Mouse (Mus musculus) C2C12 (cell line): Measurements from ENCODE around the gene Nms. TPM values are rescaled to one million over a fixed set of nuclear protein-coding genes. Genes with fewer than 3 reads are reported as not detected.

ENCODE experiments used
- H3K27me3 ChIP-seq: one replicate; pipeline ENCODE4 v1.6.1; 2011; ENCODE audit not compliant: control insufficient read depth, insufficient read depth, insufficient read length
- H3K36me3 ChIP-seq: one replicate; pipeline ENCODE4 v1.6.1; 2011; ENCODE audit not compliant: control insufficient read depth, insufficient read depth
- H3K4me3 ChIP-seq: one replicate; pipeline ENCODE4 v1.5.1; 2011; ENCODE audit warnings: mild to moderate bottlenecking, control low read depth; ENCODE audit not compliant: poor library complexity, insufficient read depth, severe bottlenecking
- H3K79me2 ChIP-seq: one replicate; pipeline ENCODE4 v1.6.1; 2011; ENCODE audit not compliant: control insufficient read depth, insufficient read depth
- H3K79me3 ChIP-seq: one replicate; pipeline ENCODE4 v1.6.1; 2011; ENCODE audit warnings: low read depth, control low read depth
- H3ac ChIP-seq: one replicate; pipeline ENCODE3; 2011; ENCODE audit warnings: low read depth; ENCODE audit not compliant: control insufficient read depth, insufficient read length
- CEBPB ChIP-seq: IDR thresholded peaks from one replicate; pipeline ENCODE4 v1.6.1; 2011; ENCODE audit warnings: low read depth, mild to moderate bottlenecking, control low read depth, moderate library complexity
- CTCF ChIP-seq: IDR thresholded peaks from one replicate; pipeline ENCODE4 v1.5.1; 2011; ENCODE audit not compliant: control insufficient read depth, insufficient read depth, insufficient read length
- FOSL1 ChIP-seq: IDR thresholded peaks from one replicate; pipeline ENCODE4 v1.8.0; 2011; ENCODE audit warnings: mild to moderate bottlenecking, low read length; ENCODE audit not compliant: poor library complexity, insufficient read depth, severe bottlenecking
- MAX ChIP-seq: IDR thresholded peaks from one replicate; pipeline ENCODE4 v1.6.1; 2011; ENCODE audit warnings: mild to moderate bottlenecking, control low read depth
- MYOD1 ChIP-seq: IDR thresholded peaks from one replicate; pipeline ENCODE4 v1.6.1; 2011; ENCODE audit warnings: low read depth; ENCODE audit not compliant: control insufficient read depth, insufficient read length
- MYOG ChIP-seq: IDR thresholded peaks from one replicate; pipeline ENCODE4 v1.6.1; 2011; ENCODE audit not compliant: control insufficient read depth, insufficient read length; ENCODE audit errors: extremely low read depth
- USF1 ChIP-seq: IDR thresholded peaks from one replicate; pipeline ENCODE4 v1.6.1; 2011; ENCODE audit warnings: low read depth, mild to moderate bottlenecking, control low read depth, moderate library complexity
- polyA plus RNA-seq: library from polyadenylated mRNA; unstranded; fragments of >200 nt; fragmentation: generic; extraction: Trizol; gene quantifications from one replicate; pipeline ENCODE4 v1.2.1, GENCODE M21; 2012; ENCODE audit warnings: missing spikeins

The Nms gene
- polyA plus RNA-seq, 1 experiment, result not detected

DNA sequence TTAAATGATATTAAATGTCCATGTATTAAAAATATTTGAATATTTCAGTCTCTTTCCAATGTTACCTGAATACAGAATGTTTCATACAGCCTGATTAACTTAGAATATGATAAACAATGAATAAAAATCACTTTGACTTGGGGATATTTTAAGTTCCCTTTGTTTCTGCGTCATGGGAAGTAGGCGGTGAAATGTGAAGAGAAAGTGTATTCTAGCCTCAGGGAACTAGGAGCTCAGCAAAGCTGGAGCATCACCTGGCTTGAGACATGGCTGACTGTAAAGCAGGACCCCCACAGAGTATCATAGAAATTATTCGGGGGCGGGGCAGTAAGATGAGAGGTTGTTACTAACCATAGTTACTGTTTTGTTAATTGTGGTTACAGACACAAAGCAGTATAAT is 10.0 kb upstream of the Nms start:
- no peak overlapping the region for H3K4me3 ChIP-seq
- H3K79me3 ChIP-seq, result no peaks in the 10 kb centered on the region
- TF ChIP-seq USF1 (no peak), FOSL1 (no peak), CTCF (no peak), MYOD1 (no peak), CEBPB (no peak), MAX (no peak), MYOG (no peak)
- no peaks in the 10 kb centered on the region for H3K27me3 ChIP-seq
- no peaks in the 10 kb centered on the region for H3K79me2 ChIP-seq
- H3K36me3 ChIP-seq, result no peaks in the 10 kb centered on the region
- no peak overlapping the region for H3ac ChIP-seq

DNA sequence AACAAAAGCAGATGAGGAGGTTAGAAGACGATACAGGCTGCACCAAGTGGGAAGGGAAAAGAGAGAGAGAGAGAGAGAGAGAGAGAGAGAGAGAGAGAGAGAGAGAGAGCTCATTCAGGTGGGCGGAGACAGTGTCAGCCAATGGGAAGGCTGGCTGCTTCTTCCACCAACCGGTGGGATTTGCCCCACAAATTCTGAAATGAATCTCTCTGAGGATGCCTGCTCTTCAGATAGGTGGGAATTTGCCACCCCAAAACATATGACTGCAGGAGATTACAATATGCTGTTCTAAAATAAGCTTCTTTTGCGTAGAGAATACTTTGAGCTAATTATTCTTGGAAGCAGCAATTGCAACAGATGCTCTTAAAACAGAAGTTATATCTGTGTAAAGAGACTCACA is 9.5 kb upstream of the Nms start:
- no peaks in the 10 kb centered on the region for H3K79me2 ChIP-seq
- no peaks in the 10 kb centered on the region for H3K27me3 ChIP-seq
- no peaks in the 10 kb centered on the region for H3K36me3 ChIP-seq
- TF ChIP-seq USF1 (no peak), CEBPB (no peak), MYOG (no peak), FOSL1 (no peak), MAX (no peak), MYOD1 (no peak), CTCF (no peak)
- no peak overlapping the region for H3ac ChIP-seq
- no peak overlapping the region for H3K4me3 ChIP-seq
- no peaks in the 10 kb centered on the region for H3K79me3 ChIP-seq

DNA sequence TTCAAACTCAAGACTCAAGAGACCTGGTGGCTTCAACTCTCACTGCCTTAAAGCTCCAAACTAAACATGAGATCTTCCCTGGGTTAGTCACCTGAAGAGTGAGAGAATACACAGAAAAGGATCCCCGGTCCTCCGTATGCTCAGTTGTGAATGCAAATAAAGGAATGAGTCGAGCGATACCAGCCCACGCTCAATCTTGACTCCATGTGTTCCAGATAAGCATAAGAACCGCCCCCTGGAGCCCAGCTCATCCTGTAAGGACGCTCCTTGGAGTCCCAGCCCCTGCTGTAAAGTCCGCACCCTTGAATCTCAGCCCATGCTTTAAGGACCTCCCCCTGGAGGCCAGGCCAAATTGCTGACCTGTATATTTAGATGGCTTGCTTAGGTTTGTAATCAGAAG is 8.2 kb upstream of the Nms start:
- Histone ChIP-seq H3K4me3 (no peak overlapping the region), H3K79me3 (no peaks in the 10 kb centered on the region), H3K36me3 (no peaks in the 10 kb centered on the region), H3ac (no peak overlapping the region), H3K79me2 (no peaks in the 10 kb centered on the region), H3K27me3 (no peaks in the 10 kb centered on the region)
- TF ChIP-seq MYOG (no peak), CTCF (no peak)

DNA sequence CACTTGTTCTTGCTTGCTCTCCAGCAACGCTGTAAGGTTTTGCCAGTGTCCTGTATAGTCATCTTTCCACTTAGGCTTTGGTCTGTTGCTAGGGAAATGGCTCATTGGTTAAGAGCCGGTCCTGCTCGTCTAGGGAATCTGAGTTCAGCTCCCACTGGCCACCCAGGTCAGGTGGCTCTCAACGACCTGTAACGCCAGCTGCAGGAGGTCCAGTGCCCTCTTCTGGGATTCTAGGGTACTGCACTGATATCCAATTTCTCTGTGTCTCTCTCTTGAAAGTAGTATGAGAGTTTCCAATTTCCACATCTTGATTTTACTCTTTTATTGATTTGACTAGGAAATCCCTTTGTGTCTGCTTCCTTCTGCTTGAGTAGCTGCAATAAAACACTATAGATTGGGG is 4.3 kb upstream of the Nms start:
- no peaks in the 10 kb centered on the region for H3K79me2 ChIP-seq
- no peaks in the 10 kb centered on the region for H3K36me3 ChIP-seq
- no peak for TF ChIP-seq MYOG
- no peak for TF ChIP-seq MAX
- TF ChIP-seq USF1, result no peak
- no peak for TF ChIP-seq CEBPB
- TF ChIP-seq FOSL1, result no peak
- TF ChIP-seq MYOD1, result no peak
- no peak for TF ChIP-seq CTCF
- H3K4me3 ChIP-seq, result no peak overlapping the region
- no peak overlapping the region for H3ac ChIP-seq
- no peaks in the 10 kb centered on the region for H3K27me3 ChIP-seq
- no peaks in the 10 kb centered on the region for H3K79me3 ChIP-seq

DNA sequence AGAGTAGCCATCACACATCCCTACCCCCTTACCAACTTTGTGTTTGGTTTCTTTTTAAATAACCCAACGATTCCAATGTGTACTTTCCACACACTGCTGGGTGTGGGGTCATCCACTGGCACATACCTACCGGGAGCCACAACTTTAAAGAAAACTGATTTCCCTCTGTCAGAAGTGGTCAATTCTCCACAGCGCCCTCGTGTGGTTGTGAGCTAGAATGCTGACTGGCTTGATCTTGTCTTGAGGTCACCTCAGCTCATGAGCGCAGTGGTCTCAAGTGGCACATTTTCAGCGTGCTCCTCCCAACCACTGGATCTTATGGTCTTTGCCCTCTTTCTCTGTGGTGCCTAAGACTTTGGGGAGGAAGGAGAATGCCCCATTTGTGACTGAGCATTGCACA is 2.2 kb upstream of the Nms start:
- TF ChIP-seq CTCF (no peak), FOSL1 (no peak), USF1 (no peak), MAX (no peak), CEBPB (no peak)
- no peaks in the 10 kb centered on the region for H3K79me3 ChIP-seq
- H3K36me3 ChIP-seq, result no peaks in the 10 kb centered on the region
- H3ac ChIP-seq, result no peak overlapping the region
- H3K27me3 ChIP-seq, result no peaks in the 10 kb centered on the region
- no peaks in the 10 kb centered on the region for H3K79me2 ChIP-seq
- no peak overlapping the region for H3K4me3 ChIP-seq

DNA sequence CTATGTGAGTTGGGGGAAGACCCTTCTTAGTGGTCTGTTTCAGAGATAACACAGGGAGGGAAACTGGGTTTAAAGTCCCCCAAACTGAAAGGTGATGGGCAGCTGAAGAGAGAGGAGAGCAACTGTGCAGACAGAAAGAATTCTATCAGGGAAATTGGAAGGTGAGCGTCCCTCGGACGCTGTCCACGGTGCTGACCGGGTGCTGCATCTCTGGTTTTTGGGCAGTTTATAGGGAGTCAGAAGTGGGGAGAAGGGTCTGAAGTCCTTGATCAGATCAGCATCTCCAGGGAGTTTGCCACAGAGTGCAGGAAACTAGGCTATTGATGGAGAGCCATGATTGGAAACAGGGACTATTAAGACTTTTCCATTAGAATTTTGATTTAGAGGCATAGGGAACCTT is 659 bp downstream of the Nms start:
- Histone ChIP-seq H3K27me3 (no peaks in the 10 kb centered on the region), H3K79me3 (no peaks in the 10 kb centered on the region), H3K4me3 (no peak overlapping the region), H3ac (no peak overlapping the region), H3K36me3 (no peaks in the 10 kb centered on the region), H3K79me2 (no peaks in the 10 kb centered on the region)
- TF ChIP-seq MYOD1 (no peak), CTCF (no peak), MYOG (no peak), FOSL1 (no peak), CEBPB (no peak), USF1 (no peak), MAX (no peak)
